Mouse (Mus musculus): Measurements from ENCODE around the gene Gtf2f2.

The Gtf2f2 gene

GRCm38 (mm10) chr14:76010102-76011061 is at the start of gene Gtf2f2:
Gene Gtf2f2, minus strand, starts transcription at chr14:76010865.
- under 1% methylated on average over 67 of the region's 67 CpGs for WGBS

GRCm38 (mm10) chr14:76059441-76059840 is 48.8 kb upstream of the Gtf2f2 start:
- 64% methylated on average over 5 of the region's 5 CpGs for WGBS

GRCm38 (mm10) chr14:76053726-76054125 is 43.1 kb upstream of the Gtf2f2 start:
- WGBS = 49% methylated on average over 11 of the region's 11 CpGs

- 86% methylated on average over 7 of the region's 7 CpGs for WGBS
Measured at GRCm38 (mm10) chr14:76051966-76052365, 41.3 kb upstream of the Gtf2f2 start.

GRCm38 (mm10) chr14:76045767-76046166 is 35.1 kb upstream of the Gtf2f2 start:
- 68% methylated on average over 1 of the region's 1 CpGs for WGBS

GRCm38 (mm10) chr14:76044164-76044557 is 33.5 kb upstream of the Gtf2f2 start:
- WGBS = 74% methylated on average over 3 of the region's 3 CpGs

- 70% methylated on average over 14 of the region's 14 CpGs for WGBS
Measured at GRCm38 (mm10) chr14:76043251-76044163, 32.8 kb upstream of the Gtf2f2 start.

GRCm38 (mm10) chr14:76033221-76033637 is 22.6 kb upstream of the Gtf2f2 start:
- 44% methylated on average over 7 of the region's 7 CpGs for WGBS

GRCm38 (mm10) chr14:76032671-76033136 is 22.0 kb upstream of the Gtf2f2 start:
- 60% methylated on average over 7 of the region's 7 CpGs for WGBS

GRCm38 (mm10) chr14:76031117-76031842 is 20.6 kb upstream of the Gtf2f2 start:
- 36% methylated on average over 11 of the region's 11 CpGs for WGBS

- WGBS = 78% methylated on average over 4 of the region's 4 CpGs
Measured at GRCm38 (mm10) chr14:76024641-76025040, 14.0 kb upstream of the Gtf2f2 start.

- 62% methylated on average over 7 of the region's 7 CpGs for WGBS
Measured at GRCm38 (mm10) chr14:76020927-76021719, 10.5 kb upstream of the Gtf2f2 start.

- WGBS = 85% methylated on average over 5 of the region's 5 CpGs
Measured at GRCm38 (mm10) chr14:76020259-76020785, 9.7 kb upstream of the Gtf2f2 start.

GRCm38 (mm10) chr14:76017785-76018490 is 7.3 kb upstream of the Gtf2f2 start:
- WGBS = 73% methylated on average over 10 of the region's 10 CpGs

GRCm38 (mm10) chr14:76014331-76014730 is 3.7 kb upstream of the Gtf2f2 start:
- WGBS = 57% methylated on average over 2 of the region's 2 CpGs

- 26% methylated on average over 7 of the region's 7 CpGs for WGBS
Measured at GRCm38 (mm10) chr14:76011062-76011457, 395 bp upstream of the Gtf2f2 start.

- whole genome bisulfite sequencing = 67% methylated on average over 5 of the region's 5 CpGs
Measured at GRCm38 (mm10) chr14:76009185-76009584, 1.5 kb downstream of the Gtf2f2 start.

- 93% methylated on average over 1 of the region's 1 CpGs for WGBS
Measured at GRCm38 (mm10) chr14:76008174-76008573, 2.5 kb downstream of the Gtf2f2 start.

- 94% methylated on average over 4 of the region's 4 CpGs for WGBS
Measured at GRCm38 (mm10) chr14:76005011-76005410, 5.7 kb downstream of the Gtf2f2 start.

GRCm38 (mm10) chr14:76001781-76002180 is 8.9 kb downstream of the Gtf2f2 start:
- 81% methylated on average over 4 of the region's 4 CpGs for WGBS

Measured in cerebral cortex, adult 2 months (tissue).